Comparison of ENCODE assay signal across 17 mouse cellular contexts in the genomic region with DNA sequence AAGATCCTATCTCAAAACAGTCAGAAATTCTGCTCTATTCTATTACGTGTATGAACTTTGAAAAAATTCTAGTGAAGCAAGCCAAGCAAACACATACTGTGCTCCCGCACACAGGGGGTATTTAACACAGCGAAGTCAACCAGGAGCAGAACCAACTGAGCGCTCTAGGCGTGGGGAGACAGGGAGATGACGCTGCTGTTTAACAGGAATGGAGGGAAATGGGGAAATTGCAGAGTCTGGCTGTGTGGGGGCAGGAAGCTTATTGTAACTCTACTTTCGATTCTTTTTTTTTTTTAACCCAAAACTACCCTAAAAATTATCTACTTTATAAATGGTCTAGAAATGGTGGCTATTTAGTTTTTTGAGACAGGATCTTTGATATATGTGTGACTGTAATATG. TPM values are rescaled to one million over a fixed set of nuclear protein-coding genes. Genes with fewer than 3 reads are reported as not detected.
DNase-seq lines count a peak whose midpoint lies in the region; TF ChIP-seq lines count a peak whose summit lies in the region.
"Had no signal": no experiment of that assay in that cellular context is flagged by ENCODE, and none has a peak within 500 bp of the region (broad histone marks: within the 10 kb centered on the region; RNA-seq: fewer than 3 reads in every experiment).

No protein-coding gene starts in this region.

- H3K9me3 ChIP-seq in megakaryocyte, embryonic 14.5 days = no peaks in the 10 kb centered on the region
- H3K9me3 ChIP-seq: limb, embryonic 10.5 days; neural tube, embryonic 15.5 days had no signal

- H3K27me3 ChIP-seq in megakaryocyte, embryonic 14.5 days (replicated peaks) = peaks cover 9% of the 10 kb centered on the region
- H3K27me3 ChIP-seq: CH12.LX; neural tube, embryonic 15.5 days had no signal

- DNase-seq in lung, postnatal 25 days (ENCODE audit: low spot score) = peak; percentile 34
- no peak for DNase-seq in lung, postnatal 14 days
- DNase-seq in liver = peak; percentile 62
- DNase-seq in thymus, postnatal 10 days (ENCODE audit: low spot score in 2 of 2) = no peak
- DNase-seq in adrenal gland, postnatal 25 days = no peak
- DNase-seq: adrenal gland, postnatal 14 days; cerebellum, adult 11 months; thymus, postnatal 4 days had no signal

- peaks cover 59% of the 10 kb centered on the region for H3K4me1 ChIP-seq in bone marrow macrophage, adult 2 months (ENCODE audit: control insufficient read depth, insufficient read depth, low read length)
- peaks cover 63% of the 10 kb centered on the region for H3K4me1 ChIP-seq in megakaryocyte, embryonic 14.5 days

- TF ChIP-seq POLR2A in bone marrow macrophage, adult 2 months (IDR thresholded peaks at IDR 0.05; ENCODE audit: borderline replicate concordance, low read depth, low read length) = no peak

- no peak overlapping the region for H3K4me3 ChIP-seq in bone marrow macrophage, adult 2 months (ENCODE audit: insufficient read depth, low read length)
- peak overlapping the region; percentile 70 for H3K4me3 ChIP-seq in megakaryocyte, embryonic 14.5 days (replicated peaks)
- H3K4me3 ChIP-seq: limb, embryonic 10.5 days; neural tube, embryonic 15.5 days had no signal

- peak overlapping the region; percentile 87 for H3K27ac ChIP-seq in bone marrow macrophage, adult 2 months (ENCODE audit: insufficient read depth, low read depth, low read length)
- H3K27ac ChIP-seq: limb, embryonic 10.5 days; neural tube, embryonic 15.5 days had no signal

- no peaks in the 10 kb centered on the region for H3K36me3 ChIP-seq in megakaryocyte, embryonic 14.5 days (replicated peaks; ENCODE audit: low read length)
- H3K36me3 ChIP-seq: limb, embryonic 10.5 days; neural tube, embryonic 15.5 days had no signal

- TF ChIP-seq CTCF in bone marrow macrophage, adult 2 months (IDR thresholded peaks at IDR 0.05; ENCODE audit: low read depth, low read length) = no peak

RNA-seq across cellular contexts. Expression of gene Ctss, which starts 7.7 kb away (rescaled TPM):
- polyA plus RNA-seq in bone marrow macrophage, adult 2 months (2012; ENCODE audit: insufficient read depth, insufficient read length, missing spikeins) = 5,285 and 5,524 TPM in 2 replicates
- 3.5 and 24.7 TPM in 2 replicates for polyA plus RNA-seq in megakaryocyte, embryonic 14.5 days (2012; ENCODE audit: insufficient read depth, low replicate concordance)
- total RNA-seq in adrenal gland, postnatal 25 days (2021) = 14.1 and 20.2 TPM in 2 replicates

RNA-seq across cellular contexts. Expression of gene Ctsk, which starts 19.8 kb away (rescaled TPM):
- polyA plus RNA-seq in bone marrow macrophage, adult 2 months (2012; ENCODE audit: insufficient read depth, insufficient read length, missing spikeins) = 10.9 and 12.6 TPM in 2 replicates
- polyA plus RNA-seq in megakaryocyte, embryonic 14.5 days (2012; ENCODE audit: insufficient read depth, low replicate concordance) = not detected in 2 replicates
- total RNA-seq in adrenal gland, postnatal 25 days (2021) = 2.9 and 4.5 TPM in 2 replicates
- total RNA-seq: CH12.LX had no signal

RNA-seq across cellular contexts. Expression of gene Hormad1, which starts 40.6 kb away (rescaled TPM):
- polyA plus RNA-seq in bone marrow macrophage, adult 2 months (2012; ENCODE audit: insufficient read depth, insufficient read length, missing spikeins) = not detected in 2 replicates
- polyA plus RNA-seq in megakaryocyte, embryonic 14.5 days (2012; ENCODE audit: insufficient read depth, low replicate concordance) = not detected in 2 replicates
- not detected in 2 replicates for total RNA-seq in adrenal gland, postnatal 25 days (2021)
- total RNA-seq: adrenal gland, postnatal 14 days; CH12.LX; heart, adult 8-10 months; layer of hippocampus, postnatal 10 days had no signal
- polyA plus RNA-seq: kidney, embryonic 14.5 days; limb, embryonic 10.5 days; neural tube, embryonic 15.5 days; stomach, embryonic 16.5 days had no signal

Comparison
In these comparisons a context has a peak if more than half of its experiments do, and no peak if none do; other contexts are left out.
1. DNase-seq: peak in lung, postnatal 25 days (single experiment) and liver (single experiment); none in lung, postnatal 14 days (single experiment), thymus, postnatal 10 days (0 of 2) and adrenal gland, postnatal 25 days (single experiment).
2. RNA of gene Ctss, which starts 7.7 kb away (polyA plus RNA-seq): 5,285 to 5,524 TPM in bone marrow macrophage, adult 2 months; 3.5 to 24.7 TPM in megakaryocyte, embryonic 14.5 days; every median in the first group is over 100 times any median in the second.
3. RNA of gene Ctsk, which starts 19.8 kb away (polyA plus RNA-seq): 10.9 to 12.6 TPM in bone marrow macrophage, adult 2 months; not detected in megakaryocyte, embryonic 14.5 days; every median in the first group is over 10 times any median in the second.